Mouse (Mus musculus): ENCODE measurements around the gene Rec114. TPM values are rescaled to one million over a fixed set of nuclear protein-coding genes. Genes with fewer than 3 reads are reported as not detected.

Gene Rec114
- polyA plus RNA-seq, 1 experiment, result 0.50 TPM

DNA sequence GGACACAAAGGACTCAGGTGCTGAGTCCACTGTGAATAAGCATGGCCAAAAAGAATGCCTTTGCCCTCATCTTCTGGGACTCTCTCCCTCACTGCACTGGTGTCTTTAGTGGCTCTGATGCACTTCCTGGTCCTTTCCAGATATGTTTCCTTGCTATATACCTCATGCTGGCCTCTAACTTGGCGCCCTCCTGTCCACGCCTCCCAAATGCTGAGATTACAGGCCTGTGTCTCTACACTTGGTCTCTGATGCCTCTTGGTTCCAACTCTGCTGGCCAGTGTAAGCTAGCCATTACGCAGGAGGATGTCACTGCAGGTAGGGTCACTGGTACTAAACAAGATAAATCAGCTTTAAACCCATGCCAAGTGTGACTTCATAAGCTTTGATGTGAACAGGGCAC is 75.6 kb downstream of the Rec114 start:
- no peaks in the 10 kb centered on the region for H3K27me3 ChIP-seq (replicated peaks; ENCODE audit: control insufficient read depth, insufficient read depth, low read length)
- no peak for DNase-seq
- no peak overlapping the region for H3K4me3 ChIP-seq (ENCODE audit: insufficient read depth, low read depth, low read length)
- TF ChIP-seq CTCF (conservative IDR thresholded peaks at IDR 0.05; ENCODE audit: insufficient read depth, insufficient read length, low read depth, low read length) (no peak), POLR2A (IDR thresholded peaks at IDR 0.05; ENCODE audit: low read depth, low read length) (no peak)
- H3K36me3 ChIP-seq (ENCODE audit: control insufficient read depth, insufficient read depth, low read length), result no peaks in the 10 kb centered on the region
- no peaks in the 10 kb centered on the region for H3K4me1 ChIP-seq (ENCODE audit: control insufficient read depth, insufficient read depth, low read length)
- WGBS, result 97% methylated on average over 3 of the region's 3 CpGs
- no peak overlapping the region for H3K27ac ChIP-seq (ENCODE audit: insufficient read depth, low read depth, low read length)

DNA sequence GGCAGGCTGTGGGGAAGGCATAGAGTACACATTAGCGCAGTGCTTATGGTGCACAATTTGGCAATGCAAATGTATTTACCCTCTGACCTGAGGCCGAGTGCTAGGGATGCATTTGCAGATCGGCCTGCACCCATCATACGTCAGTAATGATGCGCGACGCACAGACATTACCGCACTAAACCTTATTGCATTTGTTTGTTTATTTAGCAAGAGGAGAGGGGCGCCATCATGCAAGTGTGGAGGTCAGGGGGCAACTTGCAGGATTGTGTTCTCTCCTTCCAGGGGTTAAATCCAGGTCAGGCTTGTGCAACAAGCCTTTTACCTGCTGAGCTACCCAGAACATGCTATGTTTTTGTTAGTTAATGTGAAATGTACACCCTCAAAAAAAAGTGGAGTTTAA is 76.5 kb downstream of the Rec114 start:
- no peak overlapping the region for H3K27ac ChIP-seq (ENCODE audit: insufficient read depth, low read depth, low read length)
- no peak for TF ChIP-seq POLR2A (IDR thresholded peaks at IDR 0.05; ENCODE audit: low read depth, low read length)
- no peak for TF ChIP-seq CTCF (conservative IDR thresholded peaks at IDR 0.05; ENCODE audit: insufficient read depth, insufficient read length, low read depth, low read length)
- H3K27me3 ChIP-seq (replicated peaks; ENCODE audit: control insufficient read depth, insufficient read depth, low read length), result no peaks in the 10 kb centered on the region
- DNase-seq, result no peak
- WGBS, result 71% methylated on average over 9 of the region's 9 CpGs
- no peak overlapping the region for H3K4me3 ChIP-seq (ENCODE audit: insufficient read depth, low read depth, low read length)
- no peaks in the 10 kb centered on the region for H3K36me3 ChIP-seq (ENCODE audit: control insufficient read depth, insufficient read depth, low read length)
- H3K4me1 ChIP-seq (ENCODE audit: control insufficient read depth, insufficient read depth, low read length), result no peaks in the 10 kb centered on the region

DNA sequence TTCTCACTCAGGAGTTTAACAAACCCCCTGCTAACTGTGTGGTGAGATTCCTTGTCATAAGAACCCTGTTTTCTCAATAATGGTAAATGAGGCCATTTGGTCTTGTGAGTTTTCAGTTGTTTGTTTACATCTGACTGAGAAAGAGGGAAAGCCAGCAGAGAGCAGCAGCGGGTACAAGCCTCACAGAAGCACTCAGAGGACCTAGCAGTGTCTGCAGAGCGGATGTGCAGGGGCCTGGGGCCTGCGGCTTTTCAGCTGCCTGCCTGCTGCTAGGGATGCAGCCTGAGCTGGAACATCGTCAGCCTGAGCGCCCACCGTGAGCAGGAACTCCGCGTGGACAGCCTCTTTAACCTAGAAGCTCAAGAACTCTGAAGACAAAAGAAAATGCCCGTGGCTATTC is 77.6 kb downstream of the Rec114 start:
- Histone ChIP-seq H3K27me3 (replicated peaks; ENCODE audit: control insufficient read depth, insufficient read depth, low read length) (no peaks in the 10 kb centered on the region), H3K27ac (ENCODE audit: insufficient read depth, low read depth, low read length) (no peak overlapping the region), H3K36me3 (ENCODE audit: control insufficient read depth, insufficient read depth, low read length) (no peaks in the 10 kb centered on the region), H3K4me3 (ENCODE audit: insufficient read depth, low read depth, low read length) (no peak overlapping the region), H3K4me1 (ENCODE audit: control insufficient read depth, insufficient read depth, low read length) (no peaks in the 10 kb centered on the region)
- 83% methylated on average over 9 of the region's 9 CpGs for WGBS
- TF ChIP-seq POLR2A (IDR thresholded peaks at IDR 0.05; ENCODE audit: low read depth, low read length), result no peak
- no peak for DNase-seq

DNA sequence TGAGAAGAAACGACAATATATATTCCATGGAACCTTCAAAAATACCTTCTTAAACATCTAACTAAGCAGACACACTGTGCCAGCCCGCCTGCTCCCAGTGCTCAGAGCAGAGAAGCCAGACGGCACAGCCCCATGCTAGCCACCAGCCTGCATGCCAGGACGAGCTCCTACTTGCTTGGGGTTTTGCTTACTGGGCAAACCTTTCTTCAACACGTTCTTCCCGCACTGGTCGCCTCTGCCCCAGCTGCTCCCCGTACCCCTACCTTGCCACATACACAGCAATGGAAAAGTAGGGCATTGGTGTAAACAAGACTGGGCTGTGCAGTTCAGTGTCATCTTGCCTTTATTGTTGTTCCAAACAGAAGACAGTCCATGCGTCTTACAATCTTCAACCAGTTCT is 78.3 kb downstream of the Rec114 start:
- Histone ChIP-seq H3K4me3 (ENCODE audit: insufficient read depth, low read depth, low read length) (no peak overlapping the region), H3K36me3 (ENCODE audit: control insufficient read depth, insufficient read depth, low read length) (no peaks in the 10 kb centered on the region), H3K4me1 (ENCODE audit: control insufficient read depth, insufficient read depth, low read length) (no peaks in the 10 kb centered on the region), H3K27ac (ENCODE audit: insufficient read depth, low read depth, low read length) (no peak overlapping the region), H3K27me3 (replicated peaks; ENCODE audit: control insufficient read depth, insufficient read depth, low read length) (no peaks in the 10 kb centered on the region)
- TF ChIP-seq CTCF (conservative IDR thresholded peaks at IDR 0.05; ENCODE audit: insufficient read depth, insufficient read length, low read depth, low read length) (no peak), POLR2A (IDR thresholded peaks at IDR 0.05; ENCODE audit: low read depth, low read length) (no peak)
- WGBS, result 80% methylated on average over 9 of the region's 9 CpGs
- no peak for DNase-seq

DNA sequence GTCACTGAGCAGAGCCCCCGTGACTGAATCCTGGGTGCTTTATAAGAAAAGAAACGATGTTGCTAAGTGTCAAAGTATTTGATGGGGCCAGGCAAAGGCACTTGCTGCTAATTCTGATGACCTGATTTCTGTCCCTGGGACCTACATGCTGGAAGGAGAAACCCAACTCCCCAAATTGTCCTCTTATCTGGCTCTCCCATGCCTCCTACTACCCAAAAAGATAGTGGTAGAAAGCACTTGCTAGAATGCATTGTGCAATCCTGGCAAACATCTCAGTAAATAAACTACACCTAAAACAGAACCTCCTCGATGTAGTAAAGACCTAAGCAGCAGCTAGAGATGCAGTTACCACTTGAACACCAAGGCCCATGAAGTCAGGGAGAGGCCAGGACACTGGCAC is 81.0 kb downstream of the Rec114 start:
- no peak for TF ChIP-seq CTCF (conservative IDR thresholded peaks at IDR 0.05; ENCODE audit: insufficient read depth, insufficient read length, low read depth, low read length)
- TF ChIP-seq POLR2A (IDR thresholded peaks at IDR 0.05; ENCODE audit: low read depth, low read length), result no peak
- Histone ChIP-seq H3K27ac (ENCODE audit: insufficient read depth, low read depth, low read length) (no peak overlapping the region), H3K4me3 (ENCODE audit: insufficient read depth, low read depth, low read length) (no peak overlapping the region), H3K4me1 (ENCODE audit: control insufficient read depth, insufficient read depth, low read length) (no peaks in the 10 kb centered on the region), H3K36me3 (ENCODE audit: control insufficient read depth, insufficient read depth, low read length) (no peaks in the 10 kb centered on the region), H3K27me3 (replicated peaks; ENCODE audit: control insufficient read depth, insufficient read depth, low read length) (no peaks in the 10 kb centered on the region)
- DNase-seq, result no peak
- 89% methylated on average over 3 of the region's 3 CpGs for WGBS

DNA sequence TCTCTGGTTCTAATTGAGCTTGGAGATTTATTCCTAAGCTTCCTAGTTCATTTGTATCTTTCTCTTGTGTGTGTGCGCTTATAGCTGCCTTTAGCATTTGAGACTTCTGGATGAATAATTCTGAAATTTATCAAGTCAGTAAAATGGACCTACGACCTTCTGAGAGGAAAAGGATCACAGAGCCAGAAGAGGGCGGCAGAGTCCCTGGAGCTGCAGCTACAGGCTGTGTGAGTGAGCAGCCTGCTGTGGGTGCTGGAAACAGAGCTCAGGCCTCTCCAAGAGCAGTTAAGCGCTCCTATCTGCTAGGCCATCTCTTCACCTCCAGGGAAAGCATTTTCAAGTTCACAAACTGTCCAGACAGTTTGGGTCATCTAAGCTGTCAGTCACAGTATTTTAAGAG is 81.8 kb downstream of the Rec114 start:
- Histone ChIP-seq H3K4me1 (ENCODE audit: control insufficient read depth, insufficient read depth, low read length) (no peaks in the 10 kb centered on the region), H3K4me3 (ENCODE audit: insufficient read depth, low read depth, low read length) (no peak overlapping the region), H3K27me3 (replicated peaks; ENCODE audit: control insufficient read depth, insufficient read depth, low read length) (no peaks in the 10 kb centered on the region), H3K27ac (ENCODE audit: insufficient read depth, low read depth, low read length) (no peak overlapping the region), H3K36me3 (ENCODE audit: control insufficient read depth, insufficient read depth, low read length) (no peaks in the 10 kb centered on the region)
- no peak for DNase-seq
- 94% methylated on average over 4 of the region's 4 CpGs for WGBS
- TF ChIP-seq CTCF (conservative IDR thresholded peaks at IDR 0.05; ENCODE audit: insufficient read depth, insufficient read length, low read depth, low read length) (0 out of 2 replicates have a peak, but pooled peaks have one; percentile 17), POLR2A (IDR thresholded peaks at IDR 0.05; ENCODE audit: low read depth, low read length) (no peak)

DNA sequence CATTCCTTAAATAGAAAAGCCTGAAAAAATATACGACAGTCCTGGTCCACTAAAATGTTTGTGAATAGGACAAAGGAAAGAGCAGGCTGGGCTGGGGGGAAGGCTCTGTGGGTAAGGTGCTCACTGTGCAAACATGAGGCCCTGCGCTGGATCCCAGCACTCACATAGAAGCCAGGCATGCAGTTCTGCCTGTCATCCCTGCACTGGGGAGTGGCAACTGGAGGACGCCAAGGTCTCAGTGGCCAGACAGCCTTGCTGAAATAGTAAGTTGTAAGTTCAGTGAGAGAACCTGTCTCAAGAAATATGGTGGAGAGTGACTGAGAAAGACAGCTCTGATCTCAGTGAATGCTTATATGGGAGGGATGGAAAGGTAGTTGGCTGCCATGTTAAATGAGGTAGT is 83.1 kb downstream of the Rec114 start:
- no peak overlapping the region for H3K4me3 ChIP-seq (ENCODE audit: insufficient read depth, low read depth, low read length)
- H3K4me1 ChIP-seq (ENCODE audit: control insufficient read depth, insufficient read depth, low read length), result no peaks in the 10 kb centered on the region
- TF ChIP-seq POLR2A (IDR thresholded peaks at IDR 0.05; ENCODE audit: low read depth, low read length), result no peak
- TF ChIP-seq CTCF (conservative IDR thresholded peaks at IDR 0.05; ENCODE audit: insufficient read depth, insufficient read length, low read depth, low read length), result no peak
- WGBS, result 96% methylated on average over 3 of the region's 3 CpGs
- H3K27me3 ChIP-seq (replicated peaks; ENCODE audit: control insufficient read depth, insufficient read depth, low read length), result no peaks in the 10 kb centered on the region
- no peak overlapping the region for H3K27ac ChIP-seq (ENCODE audit: insufficient read depth, low read depth, low read length)
- DNase-seq, result no peak
- no peaks in the 10 kb centered on the region for H3K36me3 ChIP-seq (ENCODE audit: control insufficient read depth, insufficient read depth, low read length)

DNA sequence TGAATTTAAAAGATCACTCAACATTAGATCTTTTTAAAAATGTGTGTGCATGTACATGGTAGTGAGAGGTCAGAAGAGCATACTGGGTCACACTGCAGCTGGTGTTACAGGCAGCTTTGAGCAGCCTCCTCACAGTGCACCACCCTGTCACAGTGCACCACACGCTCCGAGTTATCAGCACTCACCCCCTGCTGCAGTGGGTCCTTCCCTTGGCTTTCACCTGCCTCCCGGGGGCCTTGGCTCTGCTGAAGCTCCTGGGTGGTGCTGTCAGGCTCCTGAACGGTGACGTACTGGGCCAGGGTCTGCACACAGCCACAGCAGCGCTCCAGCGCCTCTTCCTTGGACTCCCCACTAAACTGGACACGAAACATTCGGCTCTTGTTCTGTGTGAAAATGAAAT is 83.8 kb downstream of the Rec114 start:
- no peaks in the 10 kb centered on the region for H3K4me1 ChIP-seq (ENCODE audit: control insufficient read depth, insufficient read depth, low read length)
- WGBS, result 86% methylated on average over 9 of the region's 9 CpGs

More for the DNA sequence above, 83.8 kb downstream of the Rec114 start:
- Histone ChIP-seq H3K4me3 (ENCODE audit: insufficient read depth, low read depth, low read length) (no peak overlapping the region), H3K27me3 (replicated peaks; ENCODE audit: control insufficient read depth, insufficient read depth, low read length) (no peaks in the 10 kb centered on the region), H3K27ac (ENCODE audit: insufficient read depth, low read depth, low read length) (no peak overlapping the region), H3K36me3 (ENCODE audit: control insufficient read depth, insufficient read depth, low read length) (no peaks in the 10 kb centered on the region)
- DNase-seq, result no peak
- TF ChIP-seq CTCF (conservative IDR thresholded peaks at IDR 0.05; ENCODE audit: insufficient read depth, insufficient read length, low read depth, low read length) (no peak), POLR2A (IDR thresholded peaks at IDR 0.05; ENCODE audit: low read depth, low read length) (no peak)

Data from kidney, adult 2 months (tissue).